In the genomic region with DNA sequence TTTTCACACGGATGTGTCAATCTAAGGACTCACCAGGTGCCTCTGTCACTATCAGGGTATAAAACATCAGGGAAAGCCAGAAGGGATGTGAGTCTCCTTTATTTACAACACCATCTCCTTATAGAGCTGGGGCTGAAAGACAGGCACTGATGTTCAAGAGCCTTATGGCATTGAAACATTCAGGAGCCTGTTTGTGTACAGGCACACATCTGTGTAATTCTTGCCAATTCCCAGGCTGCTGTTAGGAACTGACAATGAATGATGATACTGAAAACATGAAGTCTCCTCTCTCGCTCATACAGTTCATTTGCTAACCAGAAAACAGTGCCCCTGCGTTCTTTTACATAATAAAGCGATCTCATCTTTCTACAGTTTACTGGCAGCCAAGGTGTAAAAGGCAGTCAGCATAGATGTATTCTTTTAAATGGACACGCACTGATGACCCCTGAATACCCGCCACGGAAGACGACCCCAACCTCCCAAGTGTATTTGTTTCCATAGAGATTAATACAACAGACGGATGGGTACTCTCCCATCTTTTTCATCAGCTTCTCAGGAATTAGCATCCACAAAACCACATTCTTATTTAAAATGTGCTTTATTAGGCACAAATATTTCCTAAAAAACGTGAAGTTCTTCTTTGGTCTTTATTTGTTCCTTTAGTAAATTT, we compare ENCODE assay signal across 24 mouse cellular contexts. TPM values are rescaled to one million over a fixed set of nuclear protein-coding genes. Genes with fewer than 3 reads are reported as not detected.
DNase-seq lines count a peak whose midpoint lies in the region; ATAC-seq lines count a peak whose summit lies in the region.
"Had no signal": no experiment of that assay in that cellular context is flagged by ENCODE, and none has a peak within 500 bp of the region (broad histone marks: within the 10 kb centered on the region; RNA-seq: fewer than 3 reads in every experiment).

No protein-coding gene starts in this region.

- no peak overlapping the region for H3K4me3 ChIP-seq in neural tube, embryonic 11.5 days (ENCODE audit: low read depth, low read length)
- H3K4me3 ChIP-seq in hindbrain, embryonic 14.5 days (replicated peaks; ENCODE audit: low read length) = no peak overlapping the region
- H3K4me3 ChIP-seq: embryonic facial prominence, embryonic 12.5 days; forebrain, embryonic 15.5 days; heart, adult 2 months; heart, embryonic 15.5 days had no signal

- no peak for ATAC-seq in neural tube, embryonic 11.5 days (ENCODE audit: insufficient read depth, low FRiP score, low TSS enrichment)
- peak; percentile 46; the same call in 1 of the 2 replicates for ATAC-seq in hindbrain, embryonic 14.5 days (ENCODE audit: low FRiP score)
- ATAC-seq: forebrain, embryonic 15.5 days; intestine, embryonic 16.5 days had no signal

- H3K9me3 ChIP-seq in neural tube, embryonic 11.5 days (ENCODE audit: control insufficient read depth, low read length) = no peaks in the 10 kb centered on the region
- no peaks in the 10 kb centered on the region for H3K9me3 ChIP-seq in hindbrain, embryonic 14.5 days (ENCODE audit: control insufficient read depth, low read length)
- H3K9me3 ChIP-seq: embryonic facial prominence, embryonic 12.5 days; forebrain, embryonic 15.5 days; heart, embryonic 15.5 days had no signal

- no peak overlapping the region for H3K27ac ChIP-seq in neural tube, embryonic 11.5 days (ENCODE audit: low read depth, low read length)
- H3K27ac ChIP-seq in hindbrain, embryonic 14.5 days = no peak overlapping the region; the same call in 1 of the 2 replicates
- H3K27ac ChIP-seq: embryonic facial prominence, embryonic 12.5 days; forebrain, embryonic 15.5 days; heart, adult 2 months; heart, embryonic 15.5 days had no signal

- peak; percentile 20 for DNase-seq in neural tube, embryonic 11.5 days (ENCODE audit: low spot score)
- DNase-seq in neural tube, embryonic 10.5 days (ENCODE audit: extremely low spot score, low spot score) = no peak
- no peak for DNase-seq in hindbrain, embryonic 14.5 days (ENCODE audit: low spot score)
- DNase-seq in mesoderm, embryonic 11.5 days (ENCODE audit: low read depth, low spot score) = peak; percentile 12
- DNase-seq in heart, postnatal 14 days = no peak
- DNase-seq in thymus, adult 18-20 months = no peak
- DNase-seq: adrenal gland, adult 8-10 months; adrenal gland, postnatal 36 days; cerebellum, adult 11 months; cerebellum, adult 8-10 months; cerebellum, postnatal 14 days; embryo, embryonic 11 days; gastrocnemius, postnatal 10 days; heart, adult 2 months had no signal

- 61% methylated on average over 10 of the region's 10 CpGs for WGBS in neural tube, embryonic 11.5 days
- whole genome bisulfite sequencing in hindbrain, embryonic 14.5 days = 35% methylated on average over 10 of the region's 10 CpGs

- intact Hi-C loops in heart, postnatal 14 days (cut with DNase I) = no loop called here

- H3K9ac ChIP-seq in neural tube, embryonic 11.5 days (ENCODE audit: low read length) = no peak overlapping the region
- H3K9ac ChIP-seq in hindbrain, embryonic 14.5 days = no peak overlapping the region
- H3K9ac ChIP-seq: embryonic facial prominence, embryonic 12.5 days; forebrain, embryonic 15.5 days; heart, embryonic 15.5 days had no signal

- no peaks in the 10 kb centered on the region for H3K4me1 ChIP-seq in neural tube, embryonic 11.5 days (ENCODE audit: control insufficient read depth, insufficient read depth, low read length)
- peaks cover 16% of the 10 kb centered on the region; the same call in 1 of the 2 replicates for H3K4me1 ChIP-seq in hindbrain, embryonic 14.5 days (replicated peaks; ENCODE audit: control insufficient read depth, insufficient read depth, low read length)
- H3K4me1 ChIP-seq: heart, embryonic 15.5 days had no signal

- H3K27me3 ChIP-seq in neural tube, embryonic 11.5 days (ENCODE audit: control insufficient read depth, insufficient read depth, low read length) = peaks cover 20% of the 10 kb centered on the region
- peaks cover 29% of the 10 kb centered on the region for H3K27me3 ChIP-seq in hindbrain, embryonic 14.5 days (ENCODE audit: control insufficient read depth, insufficient read depth, low read length)

- H3K4me2 ChIP-seq in neural tube, embryonic 11.5 days (ENCODE audit: low read depth) = no peak overlapping the region
- H3K4me2 ChIP-seq in hindbrain, embryonic 14.5 days (replicated peaks) = no peak overlapping the region
- H3K4me2 ChIP-seq: embryonic facial prominence, embryonic 12.5 days; forebrain, embryonic 15.5 days; heart, embryonic 11.5 days; heart, embryonic 15.5 days had no signal

- no peaks in the 10 kb centered on the region for H3K36me3 ChIP-seq in neural tube, embryonic 11.5 days (ENCODE audit: control insufficient read depth, insufficient read depth, low read length)
- no peaks in the 10 kb centered on the region for H3K36me3 ChIP-seq in hindbrain, embryonic 14.5 days (replicated peaks; ENCODE audit: control insufficient read depth, insufficient read depth)
- H3K36me3 ChIP-seq: embryonic facial prominence, embryonic 12.5 days; forebrain, embryonic 15.5 days; heart, embryonic 15.5 days had no signal

RNA-seq across cellular contexts. Expression of a gene that starts 2.7 kb away (rescaled TPM):
- polyA plus RNA-seq in neural tube, embryonic 11.5 days (2014; fragmentation: Nextera tagmentation; extraction: Ambion mirVana) = 97.3 and 106 TPM in 2 replicates
- polyA plus RNA-seq in hindbrain, embryonic 14.5 days (2014; fragmentation: Nextera tagmentation; extraction: Ambion mirVana) = 278 TPM in 2 replicates
- not detected for total RNA-seq in heart, postnatal 14 days (2021)
- total RNA-seq: adrenal gland, postnatal 36 days; common myeloid progenitor, adult 5-6 weeks; ES-E14; heart, adult 2 months; heart, postnatal 25 days had no signal
- polyA plus RNA-seq: gonadal fat pad, adult 2 months; heart, adult 2 months; heart, embryonic 15.5 days had no signal

RNA-seq across cellular contexts. Expression of a gene that starts 44.1 kb away (rescaled TPM):
- polyA plus RNA-seq in neural tube, embryonic 11.5 days (2014; fragmentation: Nextera tagmentation; extraction: Ambion mirVana) = not detected in 2 replicates
- polyA plus RNA-seq in hindbrain, embryonic 14.5 days (2014; fragmentation: Nextera tagmentation; extraction: Ambion mirVana) = not detected in 2 replicates
- not detected for total RNA-seq in heart, postnatal 14 days (2021)
- total RNA-seq: adrenal gland, adult 8-10 months; adrenal gland, postnatal 36 days; common myeloid progenitor, adult 5-6 weeks; gastrocnemius, postnatal 10 days; heart, adult 2 months; heart, postnatal 25 days had no signal
- polyA plus RNA-seq: forebrain, embryonic 11.5 days; forebrain, embryonic 15.5 days; gonadal fat pad, adult 2 months; heart, adult 2 months; heart, embryonic 11.5 days; heart, embryonic 15.5 days; intestine, embryonic 16.5 days had no signal

Comparison
In these comparisons a context has a peak if more than half of its experiments do, and no peak if none do; other contexts are left out.
1. DNase-seq: peak in neural tube, embryonic 11.5 days (single experiment) and mesoderm, embryonic 11.5 days (single experiment); none in neural tube, embryonic 10.5 days (single experiment), hindbrain, embryonic 14.5 days (single experiment), heart, postnatal 14 days (0 of 2) and thymus, adult 18-20 months (0 of 2).